Mouse (Mus musculus): ENCODE results near the gene Fchsd2. TPM values are rescaled to one million over a fixed set of nuclear protein-coding genes. Genes with fewer than 3 reads are reported as not detected.

Fchsd2 gene
- polyA plus RNA-seq, 1 experiment from 2014 or later = 46.2 TPM

DNA sequence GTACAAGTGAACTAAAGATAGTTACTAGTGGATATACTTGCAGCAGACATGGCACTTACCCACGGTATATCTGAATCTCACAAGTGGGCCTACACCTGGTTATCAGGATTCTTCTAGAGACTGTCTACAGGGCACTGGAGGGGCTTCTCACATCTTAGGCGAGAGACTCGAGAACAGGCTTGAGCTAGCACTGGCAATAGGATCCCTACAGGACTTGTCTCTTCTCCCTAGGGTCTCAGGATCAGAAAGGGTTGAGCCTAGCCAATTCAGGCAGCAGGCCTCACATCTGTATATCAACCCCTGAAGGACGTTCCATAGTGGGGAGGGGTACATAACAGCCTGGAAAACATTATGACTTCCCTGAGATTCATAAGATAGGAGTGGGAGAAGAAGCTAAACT, 194.2 kb downstream of the Fchsd2 start:
- Histone ChIP-seq H3K9me3 (no peaks in the 10 kb centered on the region), H3K9ac (no peak overlapping the region), H3K4me1 (no peaks in the 10 kb centered on the region), H3K27ac (no peak overlapping the region), H3K4me2 (no peak overlapping the region), H3K4me3 (no peak overlapping the region), H3K27me3 (replicated peaks) (no peaks in the 10 kb centered on the region), H3K36me3 (replicated peaks) (peaks cover 12% of the 10 kb centered on the region; the same call in 1 of the 2 replicates)
- ATAC-seq (replicated peaks) = no peak
- 82% methylated on average over 4 of the region's 4 CpGs for WGBS

- H3K27ac ChIP-seq = no peak overlapping the region
- H3K4me3 ChIP-seq = no peak overlapping the region
- 91% methylated on average over 2 of the region's 2 CpGs for WGBS
- ATAC-seq (replicated peaks) = no peak
- H3K27me3 ChIP-seq (replicated peaks) = no peaks in the 10 kb centered on the region
- no peak overlapping the region for H3K9ac ChIP-seq
- H3K36me3 ChIP-seq (replicated peaks) = peaks cover 12% of the 10 kb centered on the region; the same call in 1 of the 2 replicates
- H3K4me2 ChIP-seq = no peak overlapping the region
- no peaks in the 10 kb centered on the region for H3K4me1 ChIP-seq
- H3K9me3 ChIP-seq = no peaks in the 10 kb centered on the region
These were observed 195.2 kb downstream of the Fchsd2 start for GRCm38 (mm10) chr7:101287820-101288219.

- Histone ChIP-seq H3K27ac (no peak overlapping the region), H3K27me3 (replicated peaks) (no peaks in the 10 kb centered on the region), H3K4me3 (no peak overlapping the region), H3K4me1 (no peaks in the 10 kb centered on the region), H3K36me3 (replicated peaks) (peaks cover 7% of the 10 kb centered on the region; the same call in 1 of the 2 replicates), H3K4me2 (no peak overlapping the region), H3K9ac (no peak overlapping the region), H3K9me3 (no peaks in the 10 kb centered on the region)
- no peak for ATAC-seq (replicated peaks)
- 45% methylated on average over 4 of the region's 4 CpGs for WGBS
These were observed 195.8 kb downstream of the Fchsd2 start for GRCm38 (mm10) chr7:101288436-101288835.

GRCm38 (mm10) chr7:101290401-101290800, 197.7 kb downstream of the Fchsd2 start:
- H3K4me2 ChIP-seq = no peak overlapping the region
- 0 out of 2 replicates have a peak, but pooled peaks cover 3% of the 10 kb centered on the region for H3K36me3 ChIP-seq (replicated peaks)
- no peaks in the 10 kb centered on the region for H3K27me3 ChIP-seq (replicated peaks)
- no peak overlapping the region for H3K9ac ChIP-seq
- H3K9me3 ChIP-seq = no peaks in the 10 kb centered on the region
- 91% methylated on average over 10 of the region's 10 CpGs for WGBS
- H3K4me3 ChIP-seq = no peak overlapping the region
- H3K4me1 ChIP-seq = no peaks in the 10 kb centered on the region
- H3K27ac ChIP-seq = no peak overlapping the region
- ATAC-seq (replicated peaks) = no peak

DNA sequence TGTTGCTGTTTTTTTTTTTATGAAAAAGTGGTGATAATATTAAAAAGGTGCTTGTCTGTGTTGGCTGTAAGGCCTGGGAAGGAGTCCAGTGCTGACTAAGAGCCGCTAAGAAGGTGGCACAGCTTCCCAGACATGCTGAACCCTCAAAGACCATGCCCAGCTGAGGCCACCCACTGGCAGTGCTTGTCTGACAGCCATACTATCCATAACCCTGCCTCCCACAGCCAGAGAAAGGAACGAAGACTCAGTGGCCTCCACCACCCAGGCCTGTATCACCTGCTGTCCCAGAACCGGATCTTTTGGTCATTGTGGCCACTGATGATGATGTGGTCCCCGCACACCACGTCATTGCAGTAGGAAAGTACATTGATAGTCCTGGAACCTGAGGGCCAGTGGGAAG, 198.5 kb downstream of the Fchsd2 start:
- H3K4me3 ChIP-seq = no peak overlapping the region
- H3K9ac ChIP-seq = no peak overlapping the region
- ATAC-seq (replicated peaks) = no peak
- H3K36me3 ChIP-seq (replicated peaks) = 0 out of 2 replicates have a peak, but pooled peaks cover 3% of the 10 kb centered on the region
- no peaks in the 10 kb centered on the region for H3K27me3 ChIP-seq (replicated peaks)
- no peaks in the 10 kb centered on the region for H3K9me3 ChIP-seq
- peaks cover 4% of the 10 kb centered on the region for H3K4me1 ChIP-seq
- H3K4me2 ChIP-seq = no peak overlapping the region
- no peak overlapping the region for H3K27ac ChIP-seq
- WGBS = 85% methylated on average over 5 of the region's 5 CpGs

GRCm38 (mm10) chr7:101291641-101292040, 199.0 kb downstream of the Fchsd2 start:
- H3K27ac ChIP-seq = no peak overlapping the region
- no peaks in the 10 kb centered on the region for H3K27me3 ChIP-seq (replicated peaks)
- no peaks in the 10 kb centered on the region for H3K9me3 ChIP-seq
- no peak overlapping the region for H3K4me2 ChIP-seq
- no peak for ATAC-seq (replicated peaks)
- no peak overlapping the region for H3K9ac ChIP-seq
- WGBS = 94% methylated on average over 8 of the region's 8 CpGs
- H3K4me3 ChIP-seq = no peak overlapping the region
- H3K36me3 ChIP-seq (replicated peaks) = 0 out of 2 replicates have a peak, but pooled peaks cover 3% of the 10 kb centered on the region
- H3K4me1 ChIP-seq = peaks cover 8% of the 10 kb centered on the region

- Histone ChIP-seq H3K36me3 (replicated peaks) (0 out of 2 replicates have a peak, but pooled peaks cover 3% of the 10 kb centered on the region), H3K4me2 (no peak overlapping the region), H3K27me3 (replicated peaks) (no peaks in the 10 kb centered on the region), H3K9ac (no peak overlapping the region), H3K4me1 (peaks cover 12% of the 10 kb centered on the region), H3K4me3 (no peak overlapping the region), H3K9me3 (no peaks in the 10 kb centered on the region), H3K27ac (no peak overlapping the region)
- WGBS = 84% methylated on average over 3 of the region's 4 CpGs
- ATAC-seq (replicated peaks) = no peak
These were observed 199.4 kb downstream of the Fchsd2 start for GRCm38 (mm10) chr7:101292086-101292485.

DNA sequence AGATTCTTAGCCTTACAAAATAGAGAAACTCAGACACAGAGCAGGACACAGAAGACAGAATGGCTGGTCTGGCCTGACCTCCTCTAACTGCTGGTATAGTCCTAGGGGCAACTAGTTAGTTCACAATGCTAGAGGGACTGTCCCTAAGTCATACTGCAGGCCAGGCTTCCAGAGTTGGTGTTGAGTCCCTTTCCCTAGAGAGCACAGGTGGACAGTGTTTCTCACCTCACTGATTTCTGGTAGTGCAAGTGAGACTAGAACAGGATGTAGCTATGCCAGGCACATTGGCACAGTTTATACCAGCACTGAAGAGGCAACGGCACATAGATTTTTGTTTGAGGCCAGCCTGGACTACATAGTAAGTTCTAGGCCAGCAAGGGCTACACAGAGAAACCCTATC, 200.0 kb downstream of the Fchsd2 start:
- no peak for ATAC-seq (replicated peaks)
- 0 out of 2 replicates have a peak, but pooled peaks cover 3% of the 10 kb centered on the region for H3K36me3 ChIP-seq (replicated peaks)
- H3K9ac ChIP-seq = no peak overlapping the region
- H3K27me3 ChIP-seq (replicated peaks) = no peaks in the 10 kb centered on the region
- H3K4me2 ChIP-seq = no peak overlapping the region
- no peak overlapping the region for H3K27ac ChIP-seq
- H3K4me1 ChIP-seq = peaks cover 15% of the 10 kb centered on the region
- no peaks in the 10 kb centered on the region for H3K9me3 ChIP-seq
- 97% methylated on average over 1 of the region's 1 CpGs for WGBS
- no peak overlapping the region for H3K4me3 ChIP-seq

GRCm38 (mm10) chr7:101293138-101293537, 200.5 kb downstream of the Fchsd2 start:
- no peak for ATAC-seq (replicated peaks)
- H3K4me3 ChIP-seq = no peak overlapping the region
- H3K36me3 ChIP-seq (replicated peaks) = 0 out of 2 replicates have a peak, but pooled peaks cover 3% of the 10 kb centered on the region
- H3K4me1 ChIP-seq = peaks cover 15% of the 10 kb centered on the region
- no peak overlapping the region for H3K4me2 ChIP-seq
- no peaks in the 10 kb centered on the region for H3K27me3 ChIP-seq (replicated peaks)
- H3K27ac ChIP-seq = no peak overlapping the region
- no peak overlapping the region for H3K9ac ChIP-seq
- H3K9me3 ChIP-seq = no peaks in the 10 kb centered on the region
- WGBS = 67% methylated on average over 4 of the region's 4 CpGs

DNA sequence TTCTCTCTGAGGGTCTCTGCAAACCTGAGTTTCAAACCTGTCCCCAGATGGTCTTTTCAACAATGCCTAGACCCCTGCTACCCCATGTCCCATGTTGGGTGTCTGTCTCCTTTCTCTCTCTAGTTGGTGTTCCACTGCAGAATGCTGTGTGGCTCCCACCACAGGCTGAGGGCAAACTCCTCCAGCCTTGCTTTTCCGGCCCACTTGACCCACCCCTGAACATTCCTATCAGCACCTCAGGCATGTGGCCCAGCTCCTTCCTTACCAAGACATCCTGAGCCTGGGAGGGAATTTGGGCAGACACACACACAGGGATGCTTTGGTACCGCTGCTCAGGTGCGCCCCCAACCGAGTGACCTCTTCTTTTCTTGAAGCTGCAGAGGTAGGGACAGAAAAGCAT, 200.9 kb downstream of the Fchsd2 start:
- 0 out of 2 replicates have a peak, but pooled peaks cover 3% of the 10 kb centered on the region for H3K36me3 ChIP-seq (replicated peaks)
- no peak for ATAC-seq (replicated peaks)
- no peaks in the 10 kb centered on the region for H3K27me3 ChIP-seq (replicated peaks)
- no peaks in the 10 kb centered on the region for H3K9me3 ChIP-seq
- no peak overlapping the region for H3K27ac ChIP-seq
- no peak overlapping the region for H3K4me3 ChIP-seq
- WGBS = 60% methylated on average over 4 of the region's 4 CpGs
- peaks cover 15% of the 10 kb centered on the region for H3K4me1 ChIP-seq
- H3K9ac ChIP-seq = no peak overlapping the region
- no peak overlapping the region for H3K4me2 ChIP-seq

DNA sequence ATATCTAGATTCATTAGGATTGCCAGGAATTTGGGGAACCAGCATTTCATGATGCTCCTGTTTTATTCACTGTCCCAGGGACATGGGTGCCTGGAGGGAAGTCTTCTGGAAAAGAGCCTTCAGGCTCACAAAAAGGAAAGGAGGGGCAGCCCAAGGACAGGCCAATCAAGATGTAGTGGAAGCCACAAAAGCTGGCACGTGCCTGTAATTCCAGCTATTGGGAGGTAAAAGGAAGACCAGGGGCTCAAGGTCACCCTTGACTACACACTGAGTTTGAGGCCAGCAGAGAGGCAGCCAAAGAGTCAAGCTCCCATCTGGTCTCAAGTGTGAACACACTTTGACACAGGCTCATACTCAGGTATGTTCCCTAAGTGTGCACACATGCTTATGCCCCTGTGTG, 202.8 kb downstream of the Fchsd2 start:
- H3K27me3 ChIP-seq (replicated peaks) = peaks cover 9% of the 10 kb centered on the region; the same call in 1 of the 2 replicates
- no peaks in the 10 kb centered on the region for H3K9me3 ChIP-seq

DNA sequence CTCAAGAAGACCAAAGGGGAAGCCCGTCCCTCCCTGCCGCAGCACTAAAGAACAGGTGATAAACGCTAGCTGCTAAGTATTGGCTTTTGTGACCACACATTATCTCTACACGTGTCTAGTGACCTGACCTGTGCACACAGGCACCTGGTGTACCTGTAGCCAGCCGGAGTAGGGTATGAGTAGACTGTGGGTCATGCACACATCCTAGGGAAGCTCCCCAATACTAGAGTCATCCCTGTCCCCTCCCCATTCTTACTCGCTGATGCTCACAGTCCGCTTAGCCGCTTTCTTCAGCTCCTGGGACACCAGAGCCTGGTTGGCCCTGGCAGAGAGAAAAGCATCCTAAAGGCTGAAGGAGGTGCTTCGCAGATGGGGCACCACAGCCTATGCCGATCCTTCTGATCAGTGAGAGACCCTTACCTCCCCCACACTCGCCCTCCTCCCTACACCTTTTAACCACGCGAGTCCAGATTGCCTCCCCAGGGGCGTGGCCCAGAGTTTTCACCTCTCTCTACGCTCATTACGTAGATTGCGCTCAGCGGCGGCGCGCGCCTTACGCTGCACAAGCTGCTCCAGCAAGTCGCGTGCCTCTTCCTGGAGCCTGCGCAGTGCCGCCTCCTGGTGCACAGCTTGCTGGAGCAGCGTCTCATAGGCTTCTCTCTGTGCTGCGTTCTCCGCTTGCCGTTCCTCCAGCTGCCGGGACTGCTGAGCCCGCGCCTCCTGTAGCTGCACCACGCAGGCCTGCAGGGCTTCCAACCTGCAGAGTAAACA, 203.8 kb downstream of the Fchsd2 start:
- Histone ChIP-seq H3K36me3 (replicated peaks) (no peaks in the 10 kb centered on the region), H3K4me2 (peak overlapping the region; percentile 86), H3K4me3 (peak overlapping the region; percentile 42), H3K27ac (peak overlapping the region; percentile 76), H3K9ac (peak overlapping the region; percentile 66), H3K4me1 (peaks cover 23% of the 10 kb centered on the region), H3K27me3 (replicated peaks) (peaks cover 11% of the 10 kb centered on the region; the same call in 1 of the 2 replicates), H3K9me3 (no peaks in the 10 kb centered on the region)
- WGBS = 10% methylated on average over 35 of the region's 35 CpGs
- peak; percentile 90 for ATAC-seq (replicated peaks)

More for the DNA sequence above, 202.8 kb downstream of the Fchsd2 start:
- H3K27ac ChIP-seq = no peak overlapping the region
- no peak overlapping the region for H3K4me3 ChIP-seq
- no peak overlapping the region for H3K4me2 ChIP-seq
- H3K36me3 ChIP-seq (replicated peaks) = no peaks in the 10 kb centered on the region
- 48% methylated on average over 1 of the region's 1 CpGs for WGBS
- H3K9ac ChIP-seq = no peak overlapping the region
- H3K4me1 ChIP-seq = peaks cover 15% of the 10 kb centered on the region
- ATAC-seq (replicated peaks) = no peak

DNA sequence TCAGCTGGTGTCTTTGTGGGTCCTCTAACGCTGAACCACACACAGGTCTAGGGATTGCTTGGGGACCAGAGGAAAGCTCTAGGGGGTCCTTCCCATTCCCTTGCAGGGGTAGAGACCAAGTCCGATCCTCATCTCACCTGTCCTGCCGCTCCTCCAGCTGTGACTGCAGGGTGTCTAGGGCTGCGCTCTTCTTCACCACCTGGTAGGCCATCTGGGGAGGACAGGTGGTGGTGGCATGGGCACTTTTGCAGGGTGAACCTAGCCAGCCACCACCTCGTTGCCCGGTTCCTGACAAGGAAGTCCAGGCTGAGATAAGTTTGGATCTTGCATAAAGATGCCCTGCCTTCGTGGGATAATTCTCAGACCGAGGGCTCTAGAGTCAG, 204.4 kb downstream of the Fchsd2 start:
- H3K36me3 ChIP-seq (replicated peaks) = no peaks in the 10 kb centered on the region
- 23% methylated on average over 8 of the region's 8 CpGs for WGBS
- no peaks in the 10 kb centered on the region for H3K9me3 ChIP-seq
- peak overlapping the region; percentile 42 for H3K4me3 ChIP-seq
- H3K9ac ChIP-seq = peak overlapping the region; percentile 66
- H3K27me3 ChIP-seq (replicated peaks) = peaks cover 11% of the 10 kb centered on the region; the same call in 1 of the 2 replicates
- ATAC-seq (replicated peaks) = no peak; the same call in 1 of the 2 replicates
- H3K27ac ChIP-seq = peak overlapping the region; percentile 76
- peaks cover 25% of the 10 kb centered on the region for H3K4me1 ChIP-seq
- H3K4me2 ChIP-seq = peak overlapping the region; percentile 86
